Comparison of ENCODE assay signal across 31 mouse cellular contexts in the genomic region with DNA sequence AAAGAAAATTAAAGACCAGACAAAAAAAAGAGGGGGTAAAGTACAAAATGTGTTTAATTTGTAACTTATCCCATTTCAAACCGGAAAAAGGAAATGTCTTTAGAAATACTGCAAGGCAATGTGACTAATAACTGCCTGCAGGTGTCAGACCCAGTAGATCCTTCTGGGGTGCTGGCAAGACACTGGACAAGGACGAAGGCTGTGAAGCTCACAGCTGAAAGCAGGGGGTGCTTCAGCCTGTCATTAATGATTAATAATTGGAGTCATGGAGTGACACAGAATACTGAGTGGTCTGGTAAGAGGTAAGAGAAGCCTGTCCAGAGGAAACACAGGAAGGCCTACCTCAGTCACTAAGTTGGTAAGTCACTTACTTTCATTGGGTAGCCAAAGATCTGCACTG. TPM values are rescaled to one million over a fixed set of nuclear protein-coding genes. Genes with fewer than 3 reads are reported as not detected.
DNase-seq lines count a peak whose midpoint lies in the region; ATAC-seq and TF ChIP-seq lines count a peak whose summit lies in the region.
"Had no signal": no experiment of that assay in that cellular context is flagged by ENCODE, and none has a peak within 500 bp of the region (broad histone marks: within the 10 kb centered on the region; RNA-seq: fewer than 3 reads in every experiment).

A gene (plus strand): TSS at position 127 of the 400 bp plus-strand sequence.

- H3K27me3 ChIP-seq in liver, postnatal 0 days (ENCODE audit: insufficient read depth, low read length), result no peaks in the 10 kb centered on the region
- no peaks in the 10 kb centered on the region for H3K27me3 ChIP-seq in liver, embryonic 11.5 days (replicated peaks; ENCODE audit: control insufficient read depth, insufficient read depth, low read length)
- H3K27me3 ChIP-seq in kidney, embryonic 15.5 days, result no peaks in the 10 kb centered on the region
- H3K27me3 ChIP-seq: heart, embryonic 15.5 days; hindbrain, embryonic 12.5 days had no signal

- H3K4me1 ChIP-seq in liver, postnatal 0 days (ENCODE audit: insufficient read depth), result peaks cover 3% of the 10 kb centered on the region; the same call in 1 of the 2 replicates
- no peaks in the 10 kb centered on the region for H3K4me1 ChIP-seq in liver, embryonic 11.5 days (replicated peaks; ENCODE audit: control insufficient read depth, insufficient read depth, low read length)
- no peaks in the 10 kb centered on the region for H3K4me1 ChIP-seq in kidney, embryonic 15.5 days
- H3K4me1 ChIP-seq: heart, embryonic 15.5 days; hindbrain, embryonic 12.5 days had no signal

- H3K36me3 ChIP-seq in liver, postnatal 0 days (replicated peaks; ENCODE audit: insufficient read depth, low read length), result no peaks in the 10 kb centered on the region
- no peaks in the 10 kb centered on the region for H3K36me3 ChIP-seq in liver, embryonic 11.5 days (ENCODE audit: control insufficient read depth, insufficient read depth, low read length)
- no peaks in the 10 kb centered on the region for H3K36me3 ChIP-seq in kidney, embryonic 15.5 days
- H3K36me3 ChIP-seq: heart, embryonic 15.5 days; hindbrain, embryonic 12.5 days had no signal

- H3K9me3 ChIP-seq in liver, postnatal 0 days (ENCODE audit: low read length), result no peaks in the 10 kb centered on the region
- no peaks in the 10 kb centered on the region for H3K9me3 ChIP-seq in liver, embryonic 11.5 days (ENCODE audit: control insufficient read depth, low read length)
- no peaks in the 10 kb centered on the region for H3K9me3 ChIP-seq in kidney, embryonic 15.5 days (replicated peaks)
- H3K9me3 ChIP-seq: heart, embryonic 15.5 days; hindbrain, embryonic 12.5 days had no signal

- TF ChIP-seq EP300 in liver, postnatal 0 days (IDR thresholded peaks at IDR 0.05; ENCODE audit: low read depth), result no peak

- ATAC-seq in liver, postnatal 0 days, result no peak
- no peak for ATAC-seq in liver, embryonic 11.5 days (replicated peaks; ENCODE audit: low FRiP score)
- 0 out of 2 replicates have a peak, but pooled peaks have one; percentile 46 for ATAC-seq in kidney, embryonic 15.5 days (replicated peaks; ENCODE audit: low FRiP score)
- ATAC-seq: forebrain, embryonic 16.5 days; hindbrain, postnatal 0 days; intestine, embryonic 16.5 days; lung, postnatal 0 days had no signal

- peak within 1 kb of the TSS; percentile 54 for H3K4me2 ChIP-seq in liver, postnatal 0 days (ENCODE audit: low read depth, low read length)
- H3K4me2 ChIP-seq in liver, embryonic 11.5 days, result no peak within 1 kb of the TSS
- no peak within 1 kb of the TSS for H3K4me2 ChIP-seq in kidney, embryonic 15.5 days
- H3K4me2 ChIP-seq: heart, embryonic 15.5 days; hindbrain, embryonic 12.5 days had no signal

- 62% methylated on average over 2 of the region's 2 CpGs for WGBS in liver, postnatal 0 days (ENCODE audit: insufficient replicate concordance)
- WGBS in liver, embryonic 11.5 days, result 74% methylated on average over 2 of the region's 2 CpGs
- 64% methylated on average over 2 of the region's 2 CpGs for WGBS in kidney, embryonic 15.5 days

- peak within 1 kb of the TSS; percentile 44; the same call in 1 of the 2 replicates for H3K27ac ChIP-seq in liver, postnatal 0 days (ENCODE audit: low read depth)
- no peak within 1 kb of the TSS for H3K27ac ChIP-seq in liver, embryonic 11.5 days (ENCODE audit: low read depth, low read length)
- no peak within 1 kb of the TSS for H3K27ac ChIP-seq in kidney, embryonic 15.5 days
- H3K27ac ChIP-seq: gastrocnemius, adult 2 months; heart, embryonic 15.5 days; hindbrain, embryonic 12.5 days; hindbrain, postnatal 0 days had no signal

- no peak within 1 kb of the TSS for H3K9ac ChIP-seq in liver, postnatal 0 days (replicated peaks)
- H3K9ac ChIP-seq in liver, embryonic 11.5 days (ENCODE audit: low read depth, low read length), result no peak within 1 kb of the TSS
- no peak within 1 kb of the TSS for H3K9ac ChIP-seq in kidney, embryonic 15.5 days
- H3K9ac ChIP-seq: heart, embryonic 15.5 days; hindbrain, embryonic 12.5 days had no signal

- no peak for TF ChIP-seq CTCF in liver, postnatal 0 days (IDR thresholded peaks at IDR 0.05; ENCODE audit: low read depth)

- H3K4me3 ChIP-seq in liver, postnatal 0 days (ENCODE audit: low read depth, low read length), result no peak within 1 kb of the TSS
- no peak within 1 kb of the TSS for H3K4me3 ChIP-seq in liver, embryonic 11.5 days (ENCODE audit: low read depth, low read length)
- H3K4me3 ChIP-seq in kidney, embryonic 15.5 days (replicated peaks), result no peak within 1 kb of the TSS
- H3K4me3 ChIP-seq: erythroblast, embryonic 14.5 days; gastrocnemius, adult 2 months; heart, embryonic 15.5 days; hindbrain, embryonic 12.5 days had no signal

- no peak for DNase-seq in liver, postnatal 0 days
- no peak for DNase-seq in liver, embryonic 11.5 days (ENCODE audit: low spot score)
- DNase-seq in kidney, postnatal 25 days, result peak; percentile 49 to 84
- DNase-seq in right cerebral cortex, adult 2 months (ENCODE audit: low spot score in 2 of 2), result no peak
- DNase-seq in left cerebral cortex, adult 11 months (ENCODE audit: low spot score), result no peak
- DNase-seq: adrenal gland, postnatal 36 days; B cell, adult 2 months; cerebellum, adult 18-20 months; cerebellum, postnatal 10 days; gastrocnemius, adult 2 months; layer of hippocampus, postnatal 36 days; liver; lung, adult 18-20 months; midbrain, embryonic 14.5 days; right cerebral cortex, postnatal 14 days had no signal

RNA-seq across cellular contexts. Expression of the gene that starts here (rescaled TPM):
- 4.8 and 6.0 TPM in 2 replicates for polyA plus RNA-seq in liver, postnatal 0 days (2015; fragmentation: Nextera tagmentation; extraction: Ambion mirVana)
- polyA plus RNA-seq in liver, embryonic 11.5 days (2014; fragmentation: Nextera tagmentation; extraction: Ambion mirVana), result 0.36 and 0.43 TPM in 2 replicates
- 3.4 and 4.0 TPM in 2 replicates for polyA plus RNA-seq in kidney, embryonic 15.5 days (2015; fragmentation: Nextera tagmentation; extraction: Ambion mirVana)
- polyA plus RNA-seq: brain, embryonic 14.5 days; erythroblast, embryonic 14.5 days; forebrain, embryonic 11.5 days; forebrain, embryonic 16.5 days; gonadal fat pad, adult 2 months; heart, embryonic 15.5 days; hindbrain, embryonic 12.5 days; hindbrain, postnatal 0 days; limb, embryonic 11.5 days; lung, postnatal 0 days; midbrain, embryonic 14.5 days; neural tube, embryonic 14.5 days; small intestine, adult 2 months; stomach, embryonic 14.5 days; thymus, postnatal 0 days had no signal

Comparison
In these comparisons a context has a peak if more than half of its experiments do, and no peak if none do; other contexts are left out.
1. DNase-seq: peak in kidney, postnatal 25 days (2 of 2); none in liver, postnatal 0 days (single experiment), liver, embryonic 11.5 days (single experiment), right cerebral cortex, adult 2 months (0 of 2) and left cerebral cortex, adult 11 months (single experiment).